Mouse (Mus musculus) adrenal gland, adult 18-20 months (tissue): ENCODE results near the gene Osbpl10. TPM values are rescaled to one million over a fixed set of nuclear protein-coding genes. Genes with fewer than 3 reads are reported as not detected.

Source experiments
- DNase-seq, 2 experiments: peaks; one replicate each; pipeline ENCODE4 v3.0.0; 2021 to 2022; ENCODE audit warnings: low spot score in 2 of 2
- total RNA-seq, 2 experiments: library from RNA; stranded (reverse); gene quantifications; 1 replicate in 1 of 2; 2 replicates in 1 of 2; pipeline ENCODE4 v1.2.3; 2021

Osbpl10 gene
- total RNA-seq, 2 experiments from 2014 or later, result 4.2 to 6.5 TPM

DNA sequence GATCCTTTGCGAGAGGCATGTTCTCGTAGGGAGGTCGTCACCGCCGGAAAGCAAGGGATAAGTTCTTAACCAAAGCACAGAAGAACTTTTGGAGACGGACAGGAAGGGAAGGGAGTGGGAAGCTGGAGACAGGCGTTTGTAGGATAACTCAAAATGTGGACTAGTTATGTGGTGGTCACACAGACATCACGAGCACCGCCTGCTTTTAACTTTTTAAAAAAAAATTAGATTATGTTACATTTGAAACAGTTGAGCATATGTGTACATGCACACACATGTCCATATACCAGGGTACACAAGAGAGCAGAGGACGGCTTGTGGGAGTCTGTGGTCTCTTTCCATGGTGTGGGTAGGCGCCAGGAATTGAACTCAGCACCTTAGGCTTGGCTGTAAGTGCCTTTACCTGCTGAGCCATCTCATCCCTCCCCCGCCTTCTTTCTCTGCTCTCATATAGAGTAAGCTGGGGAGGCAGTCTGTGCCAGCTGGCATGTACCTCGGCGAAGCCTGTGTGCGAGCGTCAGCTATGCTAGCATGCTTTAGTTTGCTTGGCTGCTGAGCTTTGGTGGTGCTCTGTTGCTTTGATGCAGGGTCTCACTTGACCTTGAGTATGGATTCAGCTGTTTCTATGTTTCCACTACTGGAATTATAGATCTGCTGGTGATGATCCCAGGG lies 4.5 kb downstream of the Osbpl10 start, which contains the start of gene Rps27rt:
TSS of gene Rps27rt (minus strand) at position 51 of the 672 bp plus-strand sequence.
- no peak for DNase-seq

DNA sequence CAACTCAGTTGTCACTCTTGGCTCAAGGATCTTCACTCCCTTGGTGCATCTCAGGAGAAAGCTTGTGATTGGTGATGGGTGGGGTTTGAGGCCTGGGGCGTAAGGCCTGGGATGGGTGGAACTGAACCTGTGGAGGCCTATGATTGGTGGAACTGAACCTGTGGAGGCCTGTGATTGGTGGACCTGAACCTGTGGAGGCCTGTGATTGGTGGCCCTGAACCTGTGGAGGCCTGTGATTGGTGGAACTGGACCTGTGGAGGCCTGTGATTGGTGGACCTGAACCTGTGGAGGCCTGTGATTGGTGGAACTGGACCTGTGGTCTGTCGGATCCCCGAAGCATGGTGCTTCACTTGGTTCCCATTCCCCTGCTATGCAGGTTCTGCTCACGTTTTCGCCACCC lies 7.4 kb downstream of the Osbpl10 start:
- DNase-seq, result no peak

DNA sequence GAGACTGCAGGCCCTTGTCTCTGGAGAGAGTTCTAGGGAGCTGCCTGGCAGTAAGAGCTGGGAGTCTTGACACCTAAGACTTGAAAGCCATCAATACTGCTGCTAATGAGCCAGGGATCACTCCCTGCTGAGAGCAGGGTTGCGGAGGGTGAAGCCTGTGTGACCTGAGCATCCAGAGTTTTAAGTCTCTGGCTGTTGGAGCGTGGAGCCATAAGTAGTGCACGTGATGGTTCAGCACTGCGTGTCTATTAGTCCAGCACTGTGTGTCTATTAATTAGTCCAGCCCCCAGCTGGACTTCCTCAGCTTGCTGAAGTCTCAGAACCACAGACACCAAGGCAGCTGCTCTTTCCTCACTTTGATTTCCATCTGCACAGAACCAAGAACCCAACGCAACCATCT lies 8.0 kb downstream of the Osbpl10 start:
- no peak for DNase-seq

DNA sequence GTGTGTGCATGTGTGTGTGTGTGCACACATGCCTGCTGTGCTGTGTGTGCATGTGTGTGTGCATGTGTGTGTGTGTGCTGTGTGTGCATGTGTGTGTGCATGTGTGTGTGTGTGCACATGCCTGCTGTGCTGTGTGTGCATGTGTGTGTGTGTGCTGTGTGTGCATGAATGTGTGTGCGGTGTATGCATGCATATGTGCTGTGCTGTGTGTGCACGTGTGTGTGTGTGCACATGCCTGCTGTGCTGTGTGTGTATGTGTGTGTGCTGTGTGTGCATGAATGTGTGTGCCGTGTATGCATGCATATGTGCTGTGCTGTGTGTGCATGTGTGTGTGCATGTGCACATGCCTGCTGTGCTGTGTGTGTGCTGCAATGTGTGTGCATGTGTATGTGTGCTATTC lies 9.7 kb downstream of the Osbpl10 start:
- no peak for DNase-seq

DNA sequence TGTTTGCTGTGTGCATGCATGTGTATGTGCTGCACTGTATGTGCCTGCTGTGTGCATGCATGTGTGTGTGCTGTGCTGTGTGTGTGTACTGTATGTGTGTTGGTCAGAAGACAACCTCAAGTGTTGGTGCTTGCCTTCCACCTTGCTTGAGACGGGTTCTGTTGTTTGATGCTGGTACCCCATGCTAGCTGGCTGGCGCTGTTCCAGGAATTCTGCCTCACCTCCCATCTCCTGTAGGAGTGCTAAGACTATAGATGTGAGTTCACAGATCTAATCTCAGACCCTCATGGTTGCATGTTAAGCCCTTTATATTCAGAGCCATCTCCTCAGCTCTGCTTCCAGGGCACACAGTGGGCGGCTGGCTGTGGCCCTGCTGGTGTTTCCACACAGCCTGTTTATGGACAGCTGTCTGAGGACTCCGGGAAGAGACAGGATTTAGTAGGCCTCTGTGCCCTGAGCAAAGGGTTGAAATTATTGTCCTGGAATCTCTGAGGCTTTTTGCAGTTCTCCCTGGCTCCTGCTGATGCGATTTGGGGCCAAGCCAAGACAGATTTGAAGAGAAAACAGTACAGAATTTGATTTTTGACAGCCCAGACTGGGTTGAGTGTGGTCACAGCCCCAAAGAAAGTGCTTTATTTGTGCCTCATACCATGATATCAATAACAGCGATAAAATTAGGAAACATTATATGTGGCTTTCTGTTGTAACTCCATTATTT lies 10.4 kb downstream of the Osbpl10 start:
- DNase-seq, result no peak

DNA sequence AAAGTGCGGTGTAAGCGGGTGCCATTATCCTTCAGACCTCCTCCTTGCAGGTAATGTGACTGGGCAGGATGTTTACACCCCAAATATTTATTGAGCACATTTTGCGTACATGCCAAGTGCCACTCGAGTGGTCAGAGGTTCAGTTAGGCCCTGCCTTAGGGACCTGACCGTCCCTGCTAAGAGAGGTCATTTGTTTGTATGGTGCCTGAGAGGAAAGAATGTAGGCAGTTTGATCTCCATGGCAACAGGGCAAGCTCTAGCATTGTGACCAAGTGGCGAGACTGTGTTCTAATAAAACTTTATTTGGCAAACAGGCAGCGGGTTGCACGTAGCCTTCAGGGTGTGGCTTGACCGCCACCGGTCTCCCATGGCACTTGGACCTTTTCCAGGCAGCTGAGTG lies 12.1 kb downstream of the Osbpl10 start:
- DNase-seq, result no peak

DNA sequence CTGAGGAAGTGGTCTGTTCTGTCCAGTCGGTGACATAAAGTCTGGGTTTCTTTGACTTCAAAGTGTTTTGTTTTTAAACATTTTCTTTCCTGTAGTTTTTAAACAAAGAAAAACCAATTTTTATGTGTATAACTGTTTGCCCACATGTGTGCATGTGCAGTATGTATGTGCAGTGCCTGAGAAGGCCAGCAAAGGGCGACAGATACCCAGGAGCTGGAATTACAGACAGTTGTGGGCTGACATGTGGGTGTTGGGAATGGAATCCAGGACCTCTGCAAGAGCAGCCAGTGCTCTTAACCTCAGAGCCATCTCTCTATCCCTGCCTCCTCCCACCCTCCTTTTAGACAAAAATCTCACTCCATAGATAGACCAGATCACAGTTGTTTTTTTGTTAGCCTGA lies 14.2 kb downstream of the Osbpl10 start:
- no peak for DNase-seq

DNA sequence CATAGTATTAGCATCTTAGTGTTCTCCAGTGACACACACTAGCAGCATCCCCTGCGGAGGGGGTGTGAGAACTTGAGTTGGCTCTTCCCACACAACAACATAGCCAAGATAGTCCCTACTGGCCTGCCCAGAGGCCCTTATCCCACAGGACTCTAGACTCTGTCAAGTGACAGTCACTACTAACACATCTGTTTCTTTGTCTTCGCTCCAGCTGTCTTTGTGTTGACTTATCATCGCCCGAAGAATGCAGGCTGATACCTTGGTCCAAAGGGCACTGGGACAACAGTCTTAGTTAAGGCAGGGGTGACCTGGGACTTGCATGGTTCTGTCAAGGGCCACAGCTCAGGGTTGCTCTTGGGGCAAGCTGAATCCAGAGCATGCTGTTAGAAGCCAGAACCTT lies 16.9 kb downstream of the Osbpl10 start:
- no peak for DNase-seq

DNA sequence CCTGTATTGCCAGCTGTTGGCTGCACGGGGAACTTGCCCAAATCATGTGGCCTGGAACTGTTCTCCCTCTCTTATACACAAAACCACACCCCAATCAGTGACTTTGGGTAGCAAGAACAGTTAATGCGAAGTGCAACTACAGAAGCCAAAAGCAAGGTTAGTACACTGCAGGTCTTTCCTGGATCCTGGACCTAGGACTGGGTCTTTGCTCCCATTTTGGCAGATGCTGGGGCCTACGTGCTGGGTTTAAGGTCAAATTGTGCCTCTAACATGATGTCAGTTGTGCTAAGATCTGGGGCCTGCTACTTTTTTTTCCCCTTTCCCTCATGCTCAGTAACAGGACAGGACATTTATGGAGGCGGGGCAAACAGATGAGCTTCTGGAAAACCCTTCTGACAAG lies 17.3 kb downstream of the Osbpl10 start:
- DNase-seq, result no peak

DNA sequence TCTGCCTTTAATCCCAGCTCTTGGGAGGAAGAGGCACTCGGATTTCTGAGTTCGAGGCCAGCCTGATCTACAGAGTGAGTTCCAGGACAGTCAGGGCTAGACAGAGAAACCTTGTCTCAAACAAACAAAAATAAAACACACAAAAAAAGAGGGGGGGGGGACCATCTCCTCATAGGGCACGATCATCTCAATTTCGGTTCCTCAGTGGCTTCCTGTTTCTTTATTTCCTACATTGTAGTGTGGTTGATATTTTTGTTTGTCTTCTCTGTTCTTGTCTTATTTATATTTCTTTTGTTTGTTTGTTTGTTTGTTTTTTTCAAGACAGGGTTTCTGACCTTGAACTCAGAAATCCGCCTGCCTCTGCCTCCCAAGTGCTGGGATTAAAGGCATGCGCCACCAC lies 18.1 kb downstream of the Osbpl10 start:
- no peak for DNase-seq

DNA sequence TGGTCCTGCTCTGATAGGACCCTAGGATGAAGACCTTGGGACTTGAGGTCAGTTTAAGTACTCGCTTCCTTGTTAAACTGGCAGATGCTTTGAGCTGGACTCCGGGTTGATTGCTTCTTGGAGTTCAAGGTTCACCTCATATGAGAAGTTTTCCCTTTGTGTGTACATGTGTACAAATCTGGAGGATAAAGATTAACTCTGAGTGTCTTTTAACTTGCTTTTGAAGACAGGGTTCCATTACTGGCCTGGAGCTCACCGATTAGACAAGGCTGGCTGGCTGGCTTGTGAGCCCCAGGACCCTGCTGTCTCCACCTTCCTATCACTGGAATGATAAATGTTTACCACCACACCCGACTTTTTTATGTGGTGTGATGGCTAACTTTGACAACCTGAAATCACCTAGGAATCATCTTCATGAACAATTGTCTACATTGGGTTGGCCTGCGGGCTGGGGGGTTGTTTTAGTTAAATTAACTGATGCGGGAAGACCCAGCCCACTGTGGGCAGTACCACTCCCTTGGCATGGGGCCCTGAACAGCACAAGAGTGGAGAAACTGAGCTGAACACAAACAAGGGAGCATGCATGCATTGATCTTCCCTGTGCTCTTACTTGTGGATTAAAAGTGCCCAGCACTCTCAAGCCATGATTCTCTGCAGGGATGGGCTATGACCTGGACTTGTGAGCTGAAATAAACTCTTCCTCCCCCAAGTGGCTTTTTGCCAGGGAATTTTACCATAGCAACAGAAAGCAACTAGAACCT lies 20.8 kb downstream of the Osbpl10 start:
- DNase-seq, result no peak

DNA sequence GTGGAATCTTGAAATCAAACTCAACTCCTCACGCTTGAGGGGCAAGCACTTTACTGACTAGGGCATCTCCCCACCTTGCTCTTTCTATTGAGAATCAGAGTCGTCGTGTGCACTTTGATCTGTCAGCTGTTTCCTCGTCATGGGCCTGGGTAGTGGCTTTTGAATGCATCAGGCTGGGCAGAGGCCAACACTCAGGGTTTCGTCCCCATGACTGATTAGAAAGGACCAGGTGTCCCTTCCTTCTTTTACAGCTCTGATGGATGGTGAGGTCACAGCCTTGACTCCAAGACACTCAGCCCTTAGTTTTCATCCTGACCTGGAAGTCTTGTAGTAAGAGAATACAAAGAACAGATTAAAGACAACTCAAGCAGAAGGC lies 21.4 kb downstream of the Osbpl10 start:
- DNase-seq, result no peak

DNA sequence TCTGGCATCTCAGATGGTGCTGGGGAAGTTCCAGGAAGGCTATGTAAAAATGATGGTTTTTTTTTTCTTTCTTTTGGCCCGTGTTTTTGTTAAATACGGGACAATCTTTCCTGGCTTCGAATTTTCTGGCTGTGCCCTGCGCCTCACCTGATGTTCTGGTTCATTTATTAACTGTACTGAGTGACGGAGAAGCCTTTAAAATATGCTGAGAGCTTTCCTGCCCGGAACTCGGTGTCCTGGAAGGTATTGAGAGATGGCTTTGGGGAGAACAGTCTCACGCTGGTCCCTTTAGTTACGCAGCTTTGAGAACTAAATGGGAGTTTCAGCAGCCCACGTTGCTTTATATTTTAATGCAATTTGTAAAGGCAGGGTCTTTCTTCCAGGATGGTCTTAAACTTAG lies 27.1 kb downstream of the Osbpl10 start:
- DNase-seq, result no peak

DNA sequence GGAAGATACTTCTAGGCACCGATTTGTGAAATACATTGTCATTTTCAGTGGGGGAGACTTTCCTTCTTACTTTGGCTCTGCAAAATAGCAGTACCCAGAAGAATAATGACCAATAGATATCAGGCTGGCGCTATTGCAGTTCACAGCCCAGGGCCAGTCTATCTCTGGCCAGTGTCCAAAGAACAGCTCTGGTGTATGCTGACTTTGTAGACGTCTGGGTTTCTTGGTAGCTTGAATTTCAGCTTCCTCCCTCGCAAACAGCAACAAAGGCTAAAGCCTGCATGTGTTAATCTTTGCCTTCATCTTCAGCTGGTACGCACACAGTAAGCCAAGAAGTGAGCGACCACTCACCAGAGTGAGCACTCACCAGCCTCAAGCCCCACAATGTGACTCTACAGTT lies 29.4 kb downstream of the Osbpl10 start:
- DNase-seq, result no peak

DNA sequence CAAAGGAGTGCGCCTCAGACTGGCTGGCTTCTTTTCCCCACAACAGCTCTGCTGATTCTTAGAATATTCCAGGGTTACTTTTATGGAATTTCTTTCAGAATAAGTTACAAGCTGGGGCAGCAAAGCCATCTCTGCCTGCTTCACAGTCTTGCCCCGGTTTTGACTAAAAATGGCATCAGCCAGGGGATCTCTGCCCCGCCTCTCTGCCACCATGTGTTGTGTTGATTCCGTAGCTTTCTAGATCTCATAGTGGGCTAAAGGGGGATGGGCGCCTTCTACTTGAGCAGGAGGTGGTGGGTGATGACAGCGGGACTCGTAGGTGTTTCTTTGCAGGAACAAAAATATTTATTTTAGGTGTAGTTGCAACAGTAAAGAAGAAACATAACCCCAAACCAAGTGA lies 29.8 kb downstream of the Osbpl10 start:
- DNase-seq, result no peak

DNA sequence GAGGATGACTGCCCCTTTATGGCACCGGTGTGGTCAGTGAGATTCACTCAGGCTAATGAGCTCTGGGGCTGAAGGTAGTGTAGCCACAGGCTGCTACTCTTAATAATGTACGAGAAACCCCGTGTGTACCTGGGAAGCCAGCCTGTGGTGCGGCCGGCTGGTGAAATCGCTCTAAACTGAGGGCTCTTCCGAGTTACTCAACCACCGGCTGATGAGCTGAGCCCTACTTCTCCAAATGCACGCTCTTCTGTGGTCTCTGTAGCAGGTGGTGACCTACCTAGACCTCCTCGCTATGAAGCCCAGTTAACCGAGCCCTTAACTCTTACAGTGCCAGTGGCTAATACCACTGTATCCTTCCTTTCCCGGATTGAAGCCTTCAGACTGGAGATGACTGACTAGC lies 34.0 kb downstream of the Osbpl10 start:
- no peak for DNase-seq

DNA sequence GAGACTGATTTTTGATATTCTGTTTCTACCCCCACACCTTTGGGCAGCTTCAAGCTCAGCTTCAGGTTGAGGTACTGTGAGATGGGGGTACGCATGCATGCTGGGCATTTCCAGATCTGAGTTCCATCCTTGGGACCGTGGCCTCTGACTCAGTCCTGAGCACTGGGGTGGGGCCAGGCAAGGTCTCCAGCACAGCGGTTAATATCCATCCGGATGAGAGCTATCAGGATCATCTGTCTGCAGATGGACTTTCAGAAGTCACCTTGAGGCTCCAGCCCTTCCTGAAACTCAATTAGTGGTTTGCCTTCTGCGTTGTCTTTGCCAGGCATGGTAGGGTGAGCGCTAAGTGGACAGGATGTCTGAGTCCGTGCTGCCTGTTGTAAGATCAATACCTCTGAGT lies 41.8 kb downstream of the Osbpl10 start:
- peak in 1 of 2 experiments; percentile 13 for DNase-seq

DNA sequence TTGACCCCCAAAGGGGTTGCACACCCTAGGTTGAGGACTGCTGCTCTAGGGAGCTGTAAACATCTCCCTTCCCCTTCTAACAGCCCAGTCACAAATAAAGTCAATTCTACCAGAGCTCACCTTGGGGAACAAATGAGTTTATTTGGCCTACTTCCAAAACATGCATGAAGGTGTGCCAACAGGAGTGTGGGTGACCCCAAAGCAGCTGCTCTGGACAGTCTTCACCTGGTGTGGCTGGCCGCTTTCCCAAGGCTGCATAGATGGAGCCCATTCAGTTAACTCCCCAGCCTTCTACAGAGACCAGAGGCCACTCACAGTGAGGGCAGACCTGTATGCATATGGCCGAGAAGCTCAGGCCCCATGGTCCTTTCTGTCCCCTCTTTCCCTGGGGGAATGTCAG lies 43.0 kb downstream of the Osbpl10 start:
- no peak for DNase-seq

DNA sequence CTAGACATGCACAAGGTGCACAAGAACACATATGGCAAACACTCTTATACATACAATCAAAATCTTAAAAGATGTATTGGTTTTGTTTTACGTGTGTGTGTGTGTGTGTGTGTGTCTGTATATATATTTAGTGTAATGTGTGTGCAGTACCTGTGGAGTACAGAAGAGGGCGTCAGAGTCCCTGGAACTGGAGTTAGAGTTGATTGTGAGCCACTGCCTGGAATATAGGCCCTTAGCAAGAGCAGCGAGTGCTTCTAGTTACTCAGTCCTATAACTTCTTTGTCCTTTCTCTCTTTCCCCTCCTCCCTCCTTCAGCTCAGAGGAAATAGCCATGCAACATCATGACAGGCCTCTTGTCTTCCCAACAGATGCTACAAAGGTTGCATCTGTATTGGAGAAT lies 44.8 kb downstream of the Osbpl10 start:
- DNase-seq, result no peak

DNA sequence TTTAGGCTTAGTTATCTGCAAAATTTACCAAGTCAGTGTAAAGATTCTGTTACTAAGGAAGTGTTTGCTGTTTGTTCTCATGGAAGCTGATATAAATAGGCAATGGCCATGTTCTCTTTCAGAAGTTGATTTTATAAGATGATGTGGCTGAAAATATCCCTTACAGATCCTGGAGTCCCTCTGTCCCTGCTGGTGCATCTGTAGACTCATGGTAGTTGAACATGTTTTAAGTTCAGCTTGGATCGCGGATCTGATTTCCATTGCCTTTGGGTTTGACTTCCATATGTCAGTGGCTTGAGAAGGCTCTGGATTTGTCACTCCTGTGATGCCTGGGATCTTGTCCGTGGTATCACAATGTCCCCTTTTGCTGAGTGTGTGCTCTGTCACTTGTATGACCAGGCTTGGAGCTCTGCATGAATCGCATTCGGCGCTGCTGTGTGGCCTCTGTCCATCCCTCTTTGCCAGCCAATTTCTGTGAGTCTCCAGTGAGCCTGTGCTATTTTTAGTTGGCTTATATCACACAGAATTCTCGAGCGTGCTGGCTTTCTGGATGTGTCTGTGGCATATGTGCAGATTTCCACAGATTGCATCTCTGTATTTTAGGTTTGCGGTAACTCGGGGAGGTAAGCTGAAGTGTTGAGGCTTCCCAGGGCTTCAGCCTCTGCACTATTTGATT lies 45.5 kb downstream of the Osbpl10 start:
- no peak for DNase-seq

DNA sequence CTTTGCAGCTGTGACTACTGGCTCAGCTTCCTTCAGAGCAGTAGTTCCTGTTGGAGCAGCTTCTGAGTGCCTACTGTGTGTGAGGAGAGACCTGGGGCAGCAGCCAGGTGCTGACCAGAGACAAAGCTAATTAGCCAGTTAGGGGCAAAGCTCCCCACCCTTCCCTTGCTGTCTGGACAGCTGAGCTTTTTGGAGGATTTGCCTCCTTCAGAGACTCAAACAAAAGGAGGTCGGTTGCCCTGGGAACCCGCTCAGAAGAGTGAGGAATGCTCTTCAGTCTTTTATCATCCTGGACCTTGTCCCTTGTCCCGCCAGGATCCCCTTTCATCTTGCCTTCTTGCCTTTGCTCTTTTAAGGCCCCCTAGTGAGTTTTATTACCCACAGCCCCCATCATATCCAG lies 50.9 kb downstream of the Osbpl10 start:
- no peak for DNase-seq

DNA sequence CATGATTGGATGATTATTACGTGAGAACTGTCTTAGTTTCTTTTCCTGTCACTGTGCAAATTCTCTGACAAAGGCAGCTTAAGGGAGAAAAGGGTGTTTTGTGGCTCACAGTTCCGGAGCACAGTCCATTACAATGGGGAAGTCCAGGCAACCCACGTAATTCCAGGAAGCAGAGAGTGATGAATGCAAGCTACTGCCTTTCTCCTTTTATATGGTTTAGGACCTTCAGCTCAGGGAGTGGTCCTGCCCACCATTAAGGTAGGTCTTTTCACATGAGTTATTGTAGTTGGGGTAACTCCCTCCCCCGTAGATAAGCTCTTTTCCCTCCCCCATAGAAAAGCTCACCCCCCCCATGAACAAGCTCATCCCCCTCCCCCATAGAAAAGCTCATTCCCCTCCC lies 52.2 kb downstream of the Osbpl10 start:
- no peak for DNase-seq
